Mouse (Mus musculus) megakaryocyte, embryonic 14.5 days (primary cell): ENCODE measurements around the gene Gm20388.

Experiments used
- FLI1 ChIP-seq: IDR thresholded peaks from 2 replicates; pipeline ENCODE4 v1.6.1; 2012; ENCODE audit warnings: low read length, inconsistent platforms, mixed read lengths
- GATA1 ChIP-seq: IDR thresholded peaks from 3 replicates; pipeline ENCODE4 v1.6.1; 2012; ENCODE audit warnings: mixed read lengths, low read length, inconsistent platforms, borderline replicate concordance

GRCm38 (mm10) chr8:122917531-122918392, 3007.1 kb downstream of the Gm20388 start:
- no peak for TF ChIP-seq GATA1
- TF ChIP-seq FLI1 = no peak
